Mouse (Mus musculus) kidney, adult 9 months (tissue): ENCODE data around the gene Olfr1143.

ENCODE experiments used
- DNase-seq: peaks from one replicate; pipeline ENCODE4 v3.0.0; 2022

Olfr1143 gene

DNA sequence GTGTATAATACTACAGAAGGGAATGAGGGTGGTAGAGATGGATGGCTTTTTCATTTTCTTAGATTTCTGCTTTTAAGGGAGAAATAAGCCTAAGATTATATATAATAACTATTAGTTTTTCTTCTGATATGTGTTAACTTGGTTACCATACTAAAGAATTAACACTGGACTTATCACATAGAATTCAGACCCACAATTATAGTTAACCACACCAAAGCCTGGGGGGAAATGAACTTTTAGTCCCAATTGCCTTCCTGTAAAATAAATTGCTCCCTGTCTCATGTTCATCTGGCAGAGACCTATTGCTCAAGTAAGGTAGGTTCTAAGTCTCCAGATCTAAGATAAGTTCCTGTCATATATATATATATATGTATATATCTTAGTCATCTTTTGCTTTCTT lies at the start of gene Olfr1143:
Gene Olfr1143, plus strand, starts transcription at position 301 of the 400 bp plus-strand sequence.
- DNase-seq: no peak

DNA sequence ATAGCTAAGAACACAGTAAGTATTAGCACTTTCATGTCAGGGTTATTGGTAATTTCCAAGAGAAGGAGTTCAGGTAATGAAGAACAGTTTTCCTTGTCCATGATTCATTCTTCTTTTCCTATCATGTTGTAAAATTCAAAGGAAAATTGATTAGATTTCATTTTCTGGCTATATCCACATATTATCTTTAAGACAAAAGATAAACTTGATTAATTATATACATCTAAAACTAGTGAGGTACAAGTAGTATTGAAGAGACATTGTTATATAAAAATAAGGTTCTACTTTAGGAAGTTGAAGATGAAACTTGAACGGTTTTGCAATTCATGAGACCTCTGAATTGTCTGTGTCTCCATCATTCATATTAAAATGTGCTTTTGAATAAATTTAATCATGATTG lies 46.5 kb upstream of the Olfr1143 start, which contains the start of gene Olfr1141:
Gene Olfr1141, minus strand, starts transcription at position 101 of the 400 bp plus-strand sequence.
- no peak for DNase-seq

DNA sequence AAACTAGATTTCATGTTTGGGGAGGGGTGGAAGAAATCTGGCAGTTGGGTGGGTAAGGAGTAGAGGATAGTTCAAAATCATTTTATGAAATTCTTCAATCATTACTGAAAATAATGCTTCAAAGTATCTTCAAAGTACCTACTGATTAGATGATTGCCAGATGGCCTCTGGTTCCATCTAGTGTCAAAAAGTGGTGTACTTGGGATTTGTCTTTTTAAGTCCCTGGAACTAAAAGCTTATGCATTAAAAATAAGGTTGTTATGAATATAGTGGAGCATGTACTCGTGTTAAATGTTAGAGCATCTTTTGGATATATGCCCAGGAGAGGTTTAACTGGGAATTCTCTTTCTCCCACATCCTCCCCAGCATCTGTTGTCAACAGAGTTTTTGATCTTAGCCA lies 24.2 kb upstream of the Olfr1143 start:
- DNase-seq: no peak

DNA sequence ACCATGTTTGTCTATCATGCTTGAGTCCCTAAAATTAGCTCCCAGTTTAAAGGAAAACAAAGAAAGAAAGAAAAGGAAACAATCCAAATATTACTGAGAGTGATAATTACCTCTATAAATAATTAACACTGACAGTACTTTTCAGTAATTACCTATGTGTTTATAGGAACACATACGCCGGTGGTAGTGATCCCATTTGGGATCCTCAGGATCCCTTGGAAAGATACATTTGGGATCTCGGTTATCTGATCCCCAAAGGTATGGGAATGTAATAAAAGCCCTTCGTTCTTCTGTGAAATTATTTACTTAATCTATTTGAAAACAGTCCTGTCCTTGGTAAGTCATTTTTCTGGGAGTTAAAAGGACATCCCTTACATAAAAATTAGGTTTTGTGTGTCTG lies 21.2 kb upstream of the Olfr1143 start, which contains the start of gene Olfr152:
Gene Olfr152, plus strand, starts transcription at position 301 of the 400 bp plus-strand sequence.
- no peak for DNase-seq

DNA sequence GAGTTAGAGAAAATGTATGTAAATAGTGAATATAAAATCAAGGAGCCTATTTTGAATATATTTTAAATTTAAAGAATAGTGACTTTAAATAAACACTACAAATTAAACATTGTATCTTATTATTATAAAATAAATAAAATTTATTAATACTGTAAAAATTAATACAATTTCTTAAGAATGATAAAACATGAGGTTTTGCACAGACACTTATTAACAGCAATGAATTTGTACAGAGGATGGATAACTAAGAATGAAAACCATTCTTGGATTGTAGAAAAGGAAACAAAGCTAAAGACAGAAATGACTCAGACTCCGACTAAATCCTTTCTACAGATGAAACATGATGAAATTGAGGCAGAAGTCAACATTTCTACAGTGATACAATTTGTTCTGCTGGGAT lies 9.1 kb downstream of the Olfr1143 start, which contains the start of gene Olfr1145:
Gene Olfr1145, plus strand, starts transcription at position 301 of the 400 bp plus-strand sequence.
- DNase-seq: no peak

DNA sequence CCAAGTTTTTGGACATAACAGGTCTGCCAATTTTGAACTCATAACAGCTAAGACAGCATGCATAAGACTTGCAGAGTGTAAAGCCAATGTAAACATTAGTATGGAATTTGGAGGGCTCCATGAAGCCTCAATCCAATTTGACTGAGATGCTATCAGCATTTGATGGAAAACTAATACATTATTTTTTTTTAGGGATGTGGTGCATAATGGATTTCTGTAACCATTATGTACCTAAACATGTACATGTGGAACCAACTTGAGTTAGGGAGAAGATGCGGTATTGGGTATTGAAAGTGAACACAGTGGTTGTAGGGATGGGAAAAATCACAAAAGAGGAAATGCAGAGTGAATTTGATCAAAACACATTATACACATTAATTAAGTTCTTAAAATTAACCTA lies 29.8 kb downstream of the Olfr1143 start, which contains the start of gene Olfr1148:
Gene Olfr1148, plus strand, starts transcription at position 301 of the 400 bp plus-strand sequence.
- no peak for DNase-seq

DNA sequence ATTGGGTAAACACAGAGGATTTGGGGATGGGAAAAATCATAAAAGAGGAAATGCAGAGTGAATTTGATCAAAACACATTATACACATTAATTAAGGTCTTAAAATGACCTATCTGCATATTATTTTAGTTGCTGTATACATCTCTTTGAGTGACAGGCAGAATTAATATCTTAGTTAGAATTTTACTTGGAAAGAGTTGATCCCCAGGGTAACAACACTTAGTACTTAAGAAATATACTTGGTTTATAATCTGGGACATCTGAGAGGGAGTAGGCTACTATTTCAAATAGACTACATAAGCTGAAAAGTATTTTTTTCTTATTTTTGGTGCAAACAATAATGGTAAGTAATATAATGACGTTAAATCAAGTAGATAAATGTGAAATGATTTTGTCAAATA lies 43.3 kb downstream of the Olfr1143 start, which contains the start of gene Olfr1150-ps1:
Gene Olfr1150-ps1, plus strand, starts transcription at position 301 of the 400 bp plus-strand sequence.
- no peak for DNase-seq
